Mouse (Mus musculus): ENCODE measurements around the gene Lpin1. TPM values are rescaled to one million over a fixed set of nuclear protein-coding genes. Genes with fewer than 3 reads are reported as not detected.

Lpin1 gene
- polyA plus RNA-seq, 1 experiment from 2014 or later: 8.1 TPM

- H3K27ac ChIP-seq (ENCODE audit: low read length): no peak overlapping the region
Observed at GRCm38 (mm10) chr12:16599359-16599758, 11.4 kb downstream of the Lpin1 start.

GRCm38 (mm10) chr12:16593761-16594160 lies 17.0 kb downstream of the Lpin1 start:
- ATAC-seq (ENCODE audit: low read depth): no peak
- Histone ChIP-seq H3K4me3 (ENCODE audit: low read length) (no peak overlapping the region), H3K9me3 (ENCODE audit: control insufficient read depth, low read length) (no peaks in the 10 kb centered on the region), H3K4me1 (replicated peaks; ENCODE audit: control insufficient read depth, insufficient read depth, low read length) (peaks cover 14% of the 10 kb centered on the region), H3K9ac (ENCODE audit: low read length) (no peak overlapping the region), H3K27ac (ENCODE audit: low read length) (no peak overlapping the region), H3K4me2 (ENCODE audit: low read depth, low read length) (no peak overlapping the region), H3K27me3 (ENCODE audit: control insufficient read depth, insufficient read depth, low read depth, low read length) (no peaks in the 10 kb centered on the region), H3K36me3 (ENCODE audit: control insufficient read depth, insufficient read depth, low read length) (no peaks in the 10 kb centered on the region)
- WGBS: 83% methylated on average over 7 of the region's 7 CpGs

More at GRCm38 (mm10) chr12:16599359-16599758, 11.4 kb downstream of the Lpin1 start:
- H3K4me3 ChIP-seq (ENCODE audit: low read length): no peak overlapping the region
- 61% methylated on average over 3 of the region's 3 CpGs for WGBS
- H3K4me1 ChIP-seq (replicated peaks; ENCODE audit: control insufficient read depth, insufficient read depth, low read length): no peaks in the 10 kb centered on the region
- H3K27me3 ChIP-seq (ENCODE audit: control insufficient read depth, insufficient read depth, low read depth, low read length): no peaks in the 10 kb centered on the region
- no peak overlapping the region for H3K9ac ChIP-seq (ENCODE audit: low read length)
- H3K36me3 ChIP-seq (ENCODE audit: control insufficient read depth, insufficient read depth, low read length): no peaks in the 10 kb centered on the region
- H3K4me2 ChIP-seq (ENCODE audit: low read depth, low read length): no peak overlapping the region
- no peak for ATAC-seq (ENCODE audit: low read depth)
- no peaks in the 10 kb centered on the region for H3K9me3 ChIP-seq (ENCODE audit: control insufficient read depth, low read length)

GRCm38 (mm10) chr12:16593014-16593413 lies 17.8 kb downstream of the Lpin1 start:
- WGBS: 62% methylated on average over 7 of the region's 7 CpGs
- no peak for ATAC-seq (ENCODE audit: low read depth)
- H3K27me3 ChIP-seq (ENCODE audit: control insufficient read depth, insufficient read depth, low read depth, low read length): no peaks in the 10 kb centered on the region

GRCm38 (mm10) chr12:16592451-16592850 lies 18.3 kb downstream of the Lpin1 start:
- H3K9me3 ChIP-seq (ENCODE audit: control insufficient read depth, low read length): no peaks in the 10 kb centered on the region
- H3K27me3 ChIP-seq (ENCODE audit: control insufficient read depth, insufficient read depth, low read depth, low read length): no peaks in the 10 kb centered on the region
- ATAC-seq (ENCODE audit: low read depth): no peak
- H3K4me2 ChIP-seq (ENCODE audit: low read depth, low read length): no peak overlapping the region
- no peaks in the 10 kb centered on the region for H3K36me3 ChIP-seq (ENCODE audit: control insufficient read depth, insufficient read depth, low read length)
- H3K27ac ChIP-seq (ENCODE audit: low read length): no peak overlapping the region
- WGBS: 66% methylated on average over 5 of the region's 5 CpGs
- no peak overlapping the region for H3K9ac ChIP-seq (ENCODE audit: low read length)
- peaks cover 20% of the 10 kb centered on the region for H3K4me1 ChIP-seq (replicated peaks; ENCODE audit: control insufficient read depth, insufficient read depth, low read length)
- no peak overlapping the region for H3K4me3 ChIP-seq (ENCODE audit: low read length)

More at GRCm38 (mm10) chr12:16593014-16593413, 17.8 kb downstream of the Lpin1 start:
- peaks cover 19% of the 10 kb centered on the region for H3K4me1 ChIP-seq (replicated peaks; ENCODE audit: control insufficient read depth, insufficient read depth, low read length)
- no peaks in the 10 kb centered on the region for H3K9me3 ChIP-seq (ENCODE audit: control insufficient read depth, low read length)
- H3K9ac ChIP-seq (ENCODE audit: low read length): no peak overlapping the region
- H3K4me2 ChIP-seq (ENCODE audit: low read depth, low read length): no peak overlapping the region
- no peaks in the 10 kb centered on the region for H3K36me3 ChIP-seq (ENCODE audit: control insufficient read depth, insufficient read depth, low read length)
- no peak overlapping the region for H3K27ac ChIP-seq (ENCODE audit: low read length)
- H3K4me3 ChIP-seq (ENCODE audit: low read length): no peak overlapping the region

- Histone ChIP-seq H3K27ac (ENCODE audit: low read length) (peak overlapping the region; percentile 51), H3K4me1 (replicated peaks; ENCODE audit: control insufficient read depth, insufficient read depth, low read length) (peaks cover 20% of the 10 kb centered on the region), H3K4me3 (ENCODE audit: low read length) (peak overlapping the region; percentile 50), H3K9me3 (ENCODE audit: control insufficient read depth, low read length) (no peaks in the 10 kb centered on the region), H3K4me2 (ENCODE audit: low read depth, low read length) (peak overlapping the region; percentile 73), H3K36me3 (ENCODE audit: control insufficient read depth, insufficient read depth, low read length) (no peaks in the 10 kb centered on the region), H3K27me3 (ENCODE audit: control insufficient read depth, insufficient read depth, low read depth, low read length) (no peaks in the 10 kb centered on the region), H3K9ac (ENCODE audit: low read length) (peak overlapping the region; percentile 58)
- ATAC-seq (ENCODE audit: low read depth): peak; percentile 82
- 7% methylated on average over 15 of the region's 15 CpGs for WGBS
Observed at GRCm38 (mm10) chr12:16591453-16592200, 19.1 kb downstream of the Lpin1 start.

GRCm38 (mm10) chr12:16589966-16590365 lies 20.8 kb downstream of the Lpin1 start:
- 16% methylated on average over 4 of the region's 4 CpGs for WGBS
- Histone ChIP-seq H3K9me3 (ENCODE audit: control insufficient read depth, low read length) (no peaks in the 10 kb centered on the region), H3K4me3 (ENCODE audit: low read length) (no peak overlapping the region; the same call in 1 of the 2 replicates), H3K27ac (ENCODE audit: low read length) (no peak overlapping the region), H3K36me3 (ENCODE audit: control insufficient read depth, insufficient read depth, low read length) (no peaks in the 10 kb centered on the region), H3K4me2 (ENCODE audit: low read depth, low read length) (peak overlapping the region; percentile 89; the same call in 1 of the 2 replicates), H3K27me3 (ENCODE audit: control insufficient read depth, insufficient read depth, low read depth, low read length) (no peaks in the 10 kb centered on the region), H3K9ac (ENCODE audit: low read length) (no peak overlapping the region), H3K4me1 (replicated peaks; ENCODE audit: control insufficient read depth, insufficient read depth, low read length) (peaks cover 21% of the 10 kb centered on the region)
- peak; percentile 12 for ATAC-seq (ENCODE audit: low read depth)

- under 1% methylated on average over 35 of the region's 36 CpGs for WGBS
- Histone ChIP-seq H3K9ac (ENCODE audit: low read length) (peak overlapping the region; percentile 82), H3K27me3 (ENCODE audit: control insufficient read depth, insufficient read depth, low read depth, low read length) (no peaks in the 10 kb centered on the region), H3K4me1 (replicated peaks; ENCODE audit: control insufficient read depth, insufficient read depth, low read length) (peaks cover 26% of the 10 kb centered on the region), H3K36me3 (ENCODE audit: control insufficient read depth, insufficient read depth, low read length) (no peaks in the 10 kb centered on the region), H3K4me3 (ENCODE audit: low read length) (peak overlapping the region; percentile 79), H3K4me2 (ENCODE audit: low read depth, low read length) (peak overlapping the region; percentile 89), H3K9me3 (ENCODE audit: control insufficient read depth, low read length) (no peaks in the 10 kb centered on the region), H3K27ac (ENCODE audit: low read length) (peak overlapping the region; percentile 62)
- ATAC-seq (ENCODE audit: low read depth): peak; percentile 87
Observed at GRCm38 (mm10) chr12:16589204-16589949, 21.4 kb downstream of the Lpin1 start.

- Histone ChIP-seq H3K27ac (ENCODE audit: low read length) (no peak overlapping the region), H3K36me3 (ENCODE audit: control insufficient read depth, insufficient read depth, low read length) (no peaks in the 10 kb centered on the region), H3K9ac (ENCODE audit: low read length) (peak overlapping the region; percentile 82), H3K9me3 (ENCODE audit: control insufficient read depth, low read length) (no peaks in the 10 kb centered on the region), H3K27me3 (ENCODE audit: control insufficient read depth, insufficient read depth, low read depth, low read length) (no peaks in the 10 kb centered on the region), H3K4me2 (ENCODE audit: low read depth, low read length) (peak overlapping the region; percentile 89), H3K4me3 (ENCODE audit: low read length) (peak overlapping the region; percentile 79), H3K4me1 (replicated peaks; ENCODE audit: control insufficient read depth, insufficient read depth, low read length) (peaks cover 34% of the 10 kb centered on the region)
- no peak for ATAC-seq (ENCODE audit: low read depth)
- WGBS: 16% methylated on average over 7 of the region's 7 CpGs
Observed at GRCm38 (mm10) chr12:16588396-16589042, 22.2 kb downstream of the Lpin1 start.

GRCm38 (mm10) chr12:16587767-16588166 lies 23.0 kb downstream of the Lpin1 start:
- no peak for ATAC-seq (ENCODE audit: low read depth)
- H3K27me3 ChIP-seq (ENCODE audit: control insufficient read depth, insufficient read depth, low read depth, low read length): no peaks in the 10 kb centered on the region
- no peak overlapping the region for H3K9ac ChIP-seq (ENCODE audit: low read length)
- WGBS: 61% methylated on average over 5 of the region's 5 CpGs
- H3K9me3 ChIP-seq (ENCODE audit: control insufficient read depth, low read length): no peaks in the 10 kb centered on the region
- H3K36me3 ChIP-seq (ENCODE audit: control insufficient read depth, insufficient read depth, low read length): no peaks in the 10 kb centered on the region
- H3K27ac ChIP-seq (ENCODE audit: low read length): no peak overlapping the region
- no peak overlapping the region for H3K4me3 ChIP-seq (ENCODE audit: low read length)
- H3K4me1 ChIP-seq (replicated peaks; ENCODE audit: control insufficient read depth, insufficient read depth, low read length): peaks cover 34% of the 10 kb centered on the region
- H3K4me2 ChIP-seq (ENCODE audit: low read depth, low read length): no peak overlapping the region

Data from lung, embryonic 16.5 days (tissue).